Mouse (Mus musculus) kidney, embryonic 15.5 days (tissue): ENCODE results near the gene Rtkn2. TPM values are rescaled to one million over a fixed set of nuclear protein-coding genes. Genes with fewer than 3 reads are reported as not detected.
A peak's percentile ranks its signal among the peaks of the same experiment; 100 is the strongest.

Experiments
- ATAC-seq: fragments of 200-750 bp; cut with Nextera tagmentation; replicated peaks from 2 replicates; pipeline ENCODE4 v1.8.0; 2017; ENCODE audit warnings: moderate TSS enrichment; ENCODE audit not compliant: low FRiP score
- H3K27ac ChIP-seq: fragments of 300-500 bp; sonication (generic); 2 replicates; pipeline ENCODE4 v1.5.1; 2015; ENCODE audit warnings: mild to moderate bottlenecking, inconsistent platforms
- H3K27me3 ChIP-seq: fragments of 300-500 bp; sonication (generic); 2 replicates; pipeline ENCODE4 v1.6.1; 2015; ENCODE audit warnings: inconsistent platforms
- H3K36me3 ChIP-seq: fragments of 300-500 bp; sonication (generic); 2 replicates; pipeline ENCODE4 v1.6.1; 2015; ENCODE audit warnings: inconsistent platforms
- H3K4me1 ChIP-seq: fragments of 300-500 bp; sonication (generic); 2 replicates; pipeline ENCODE4 v1.6.1; 2015; ENCODE audit warnings: inconsistent platforms
- H3K4me2 ChIP-seq: fragments of 300-500 bp; sonication (generic); 2 replicates; pipeline ENCODE4 v1.6.1; 2015; ENCODE audit warnings: moderate library complexity, mild to moderate bottlenecking, inconsistent platforms
- H3K4me3 ChIP-seq: fragments of 300-500 bp; sonication (generic); replicated peaks from 2 replicates; pipeline ENCODE4 v1.5.1; 2015; ENCODE audit warnings: mild to moderate bottlenecking, inconsistent platforms
- H3K9ac ChIP-seq: fragments of 300-500 bp; sonication (generic); 2 replicates; pipeline ENCODE4 v1.6.1; 2015; ENCODE audit warnings: mild to moderate bottlenecking, inconsistent platforms
- H3K9me3 ChIP-seq: fragments of 300-500 bp; sonication (generic); replicated peaks from 2 replicates; pipeline ENCODE4 v1.6.1; 2016; ENCODE audit warnings: inconsistent platforms
- WGBS: fragments of 180-500 bp; shearing (Covaris S2); methylation state at CpG from one replicate; pipeline ENCODE4 v1.1.7; 2015; ENCODE audit warnings: mixed read lengths; 5-methylcytosine and 5-hydroxymethylcytosine counted together
- polyA plus RNA-seq: library from polyadenylated mRNA; unstranded; fragments of >200 nt; fragmentation: Nextera tagmentation; extraction: Ambion mirVana; gene quantifications from 2 replicates; pipeline ENCODE4 v1.2.1, GENCODE M21; 2015

Rtkn2 gene
- polyA plus RNA-seq, 1 experiment from 2014 or later: 9.3 TPM

- Histone ChIP-seq H3K9me3 (no peaks in the 10 kb centered on the region), H3K4me3 (no peak overlapping the region), H3K36me3 (no peaks in the 10 kb centered on the region), H3K4me1 (no peaks in the 10 kb centered on the region), H3K27me3 (no peaks in the 10 kb centered on the region), H3K4me2 (no peak overlapping the region), H3K27ac (no peak overlapping the region), H3K9ac (no peak overlapping the region)
- no peak for ATAC-seq
- WGBS: 84% methylated on average over 8 of the region's 8 CpGs
These were observed 69.4 kb downstream of the Rtkn2 start for GRCm38 (mm10) chr10:68048641-68049305.

- Histone ChIP-seq H3K4me2 (no peak overlapping the region), H3K27me3 (no peaks in the 10 kb centered on the region), H3K9ac (no peak overlapping the region), H3K9me3 (no peaks in the 10 kb centered on the region), H3K36me3 (no peaks in the 10 kb centered on the region), H3K27ac (no peak overlapping the region), H3K4me3 (no peak overlapping the region), H3K4me1 (no peaks in the 10 kb centered on the region)
- 91% methylated on average over 13 of the region's 13 CpGs for WGBS
- no peak for ATAC-seq
These were observed 71.5 kb downstream of the Rtkn2 start for GRCm38 (mm10) chr10:68050882-68051281.

- no peak overlapping the region for H3K9ac ChIP-seq
- no peaks in the 10 kb centered on the region for H3K4me1 ChIP-seq
- no peak for ATAC-seq
- H3K4me3 ChIP-seq: no peak overlapping the region
- H3K36me3 ChIP-seq: no peaks in the 10 kb centered on the region
- no peaks in the 10 kb centered on the region for H3K9me3 ChIP-seq
- H3K4me2 ChIP-seq: no peak overlapping the region
- 89% methylated on average over 14 of the region's 14 CpGs for WGBS
- no peaks in the 10 kb centered on the region for H3K27me3 ChIP-seq
- H3K27ac ChIP-seq: no peak overlapping the region
These were observed 72.1 kb downstream of the Rtkn2 start for GRCm38 (mm10) chr10:68051316-68051933.

- Histone ChIP-seq H3K36me3 (no peaks in the 10 kb centered on the region), H3K4me2 (no peak overlapping the region), H3K27me3 (no peaks in the 10 kb centered on the region)
These were observed 72.9 kb downstream of the Rtkn2 start for GRCm38 (mm10) chr10:68052307-68052706.

GRCm38 (mm10) chr10:68054131-68054530 lies 74.8 kb downstream of the Rtkn2 start:
- WGBS: 78% methylated on average over 5 of the region's 5 CpGs
- no peak overlapping the region for H3K4me3 ChIP-seq
- H3K9ac ChIP-seq: no peak overlapping the region
- H3K36me3 ChIP-seq: no peaks in the 10 kb centered on the region
- no peaks in the 10 kb centered on the region for H3K4me1 ChIP-seq
- no peak overlapping the region for H3K27ac ChIP-seq
- ATAC-seq: no peak
- no peaks in the 10 kb centered on the region for H3K27me3 ChIP-seq
- no peak overlapping the region for H3K4me2 ChIP-seq
- no peaks in the 10 kb centered on the region for H3K9me3 ChIP-seq

More at GRCm38 (mm10) chr10:68052307-68052706, 72.9 kb downstream of the Rtkn2 start:
- WGBS: 91% methylated on average over 8 of the region's 8 CpGs
- no peak for ATAC-seq
- H3K4me1 ChIP-seq: no peaks in the 10 kb centered on the region
- no peaks in the 10 kb centered on the region for H3K9me3 ChIP-seq
- H3K4me3 ChIP-seq: no peak overlapping the region
- H3K9ac ChIP-seq: no peak overlapping the region
- no peak overlapping the region for H3K27ac ChIP-seq

- Histone ChIP-seq H3K27me3 (no peaks in the 10 kb centered on the region), H3K27ac (no peak overlapping the region), H3K4me2 (no peak overlapping the region), H3K9me3 (no peaks in the 10 kb centered on the region), H3K4me3 (no peak overlapping the region), H3K9ac (no peak overlapping the region), H3K36me3 (no peaks in the 10 kb centered on the region), H3K4me1 (no peaks in the 10 kb centered on the region)
- no peak for ATAC-seq
- 86% methylated on average over 6 of the region's 6 CpGs for WGBS
These were observed 75.3 kb downstream of the Rtkn2 start for GRCm38 (mm10) chr10:68054706-68055105.

- no peaks in the 10 kb centered on the region for H3K27me3 ChIP-seq
- H3K4me3 ChIP-seq: no peak overlapping the region
- H3K27ac ChIP-seq: no peak overlapping the region
- WGBS: 91% methylated on average over 3 of the region's 3 CpGs
- no peak overlapping the region for H3K4me2 ChIP-seq
- ATAC-seq: no peak
- H3K4me1 ChIP-seq: peaks cover 6% of the 10 kb centered on the region; the same call in 1 of the 2 replicates
- H3K36me3 ChIP-seq: no peaks in the 10 kb centered on the region
- H3K9ac ChIP-seq: no peak overlapping the region
- no peaks in the 10 kb centered on the region for H3K9me3 ChIP-seq
These were observed 78.5 kb downstream of the Rtkn2 start for GRCm38 (mm10) chr10:68057841-68058240.

GRCm38 (mm10) chr10:68058378-68058777 lies 79.0 kb downstream of the Rtkn2 start:
- peaks cover 6% of the 10 kb centered on the region; the same call in 1 of the 2 replicates for H3K4me1 ChIP-seq
- H3K4me3 ChIP-seq: no peak overlapping the region
- H3K27ac ChIP-seq: no peak overlapping the region
- H3K27me3 ChIP-seq: no peaks in the 10 kb centered on the region
- H3K9ac ChIP-seq: no peak overlapping the region
- no peaks in the 10 kb centered on the region for H3K9me3 ChIP-seq
- no peak overlapping the region for H3K4me2 ChIP-seq
- no peak for ATAC-seq
- WGBS: 98% methylated on average over 1 of the region's 1 CpGs
- H3K36me3 ChIP-seq: no peaks in the 10 kb centered on the region

GRCm38 (mm10) chr10:68060590-68061248 lies 81.3 kb downstream of the Rtkn2 start:
- no peaks in the 10 kb centered on the region for H3K36me3 ChIP-seq
- 34% methylated on average over 16 of the region's 16 CpGs for WGBS
- no peak overlapping the region for H3K4me3 ChIP-seq
- no peaks in the 10 kb centered on the region for H3K27me3 ChIP-seq
- H3K4me1 ChIP-seq: peaks cover 9% of the 10 kb centered on the region
- H3K27ac ChIP-seq: peak overlapping the region; percentile 85
- ATAC-seq: no peak
- peak overlapping the region; percentile 36 for H3K4me2 ChIP-seq
- no peaks in the 10 kb centered on the region for H3K9me3 ChIP-seq
- no peak overlapping the region for H3K9ac ChIP-seq

- Histone ChIP-seq H3K9ac (no peak overlapping the region), H3K27me3 (no peaks in the 10 kb centered on the region), H3K4me1 (peaks cover 9% of the 10 kb centered on the region), H3K4me2 (peak overlapping the region; percentile 36), H3K36me3 (no peaks in the 10 kb centered on the region), H3K4me3 (no peak overlapping the region), H3K27ac (peak overlapping the region; percentile 85), H3K9me3 (no peaks in the 10 kb centered on the region)
- ATAC-seq: no peak
- WGBS: 26% methylated on average over 8 of the region's 8 CpGs
These were observed 81.9 kb downstream of the Rtkn2 start for GRCm38 (mm10) chr10:68061249-68061615.

- 0 out of 2 replicates have a peak overlapping the region, but pooled peaks have one; percentile 9 for H3K4me2 ChIP-seq
- ATAC-seq: no peak
These were observed 84.6 kb downstream of the Rtkn2 start for GRCm38 (mm10) chr10:68063806-68064545.

GRCm38 (mm10) chr10:68064571-68064970 lies 85.2 kb downstream of the Rtkn2 start:
- H3K4me2 ChIP-seq: no peak overlapping the region
- peaks cover 9% of the 10 kb centered on the region for H3K4me1 ChIP-seq
- ATAC-seq: no peak
- no peaks in the 10 kb centered on the region for H3K27me3 ChIP-seq
- WGBS: 88% methylated on average over 10 of the region's 10 CpGs
- H3K9me3 ChIP-seq: no peaks in the 10 kb centered on the region
- H3K36me3 ChIP-seq: no peaks in the 10 kb centered on the region
- H3K27ac ChIP-seq: no peak overlapping the region
- no peak overlapping the region for H3K4me3 ChIP-seq
- no peak overlapping the region for H3K9ac ChIP-seq

More at GRCm38 (mm10) chr10:68063806-68064545, 84.6 kb downstream of the Rtkn2 start:
- H3K9ac ChIP-seq: no peak overlapping the region
- no peak overlapping the region; the same call in 1 of the 2 replicates for H3K27ac ChIP-seq
- no peak overlapping the region for H3K4me3 ChIP-seq
- no peaks in the 10 kb centered on the region for H3K27me3 ChIP-seq
- 49% methylated on average over 8 of the region's 8 CpGs for WGBS
- no peaks in the 10 kb centered on the region for H3K36me3 ChIP-seq
- H3K4me1 ChIP-seq: peaks cover 9% of the 10 kb centered on the region
- H3K9me3 ChIP-seq: no peaks in the 10 kb centered on the region
